Mouse (Mus musculus): ENCODE measurements at regions not wholly inside any gene's neighbourhood (a gene's known extent, or its start where the extent isn't known, plus 50 kb on each side); places are given as distances from the start of the nearest gene placed in this dataset.

- Histone ChIP-seq H3K4me1 (ENCODE audit: insufficient read depth) (peaks cover 4% of the 10 kb centered on the region; the same call in 1 of the 2 replicates), H3K4me3 (ENCODE audit: low read depth, low read length) (no peak overlapping the region), H3K9ac (no peak overlapping the region), H3K27ac (ENCODE audit: low read depth) (no peak overlapping the region), H3K27me3 (ENCODE audit: insufficient read depth, low read length) (no peaks in the 10 kb centered on the region), H3K9me3 (ENCODE audit: low read depth, low read length) (no peaks in the 10 kb centered on the region), H3K4me2 (no peak overlapping the region), H3K36me3 (ENCODE audit: insufficient read depth) (no peaks in the 10 kb centered on the region)
- DNase-seq (no peak), ATAC-seq (ENCODE audit: insufficient read depth) (no peak)
- no peak for TF ChIP-seq CTCF (IDR thresholded peaks at IDR 0.05; ENCODE audit: low read depth)
- 77% methylated on average over 2 of the region's 2 CpGs for WGBS
These were observed 592.4 kb upstream of the Tbl1xr1 start for GRCm38 (mm10) chr3:21484052-21484451.

GRCm38 (mm10) chr3:21485454-21485853, 591.0 kb upstream of the Tbl1xr1 start:
- no peak for ATAC-seq (ENCODE audit: insufficient read depth)
- Histone ChIP-seq H3K4me2 (no peak overlapping the region), H3K27me3 (ENCODE audit: insufficient read depth, low read length) (no peaks in the 10 kb centered on the region), H3K27ac (ENCODE audit: low read depth) (no peak overlapping the region), H3K9me3 (ENCODE audit: low read depth, low read length) (no peaks in the 10 kb centered on the region), H3K4me3 (ENCODE audit: low read depth, low read length) (no peak overlapping the region), H3K9ac (no peak overlapping the region), H3K36me3 (ENCODE audit: insufficient read depth) (no peaks in the 10 kb centered on the region), H3K4me1 (ENCODE audit: insufficient read depth) (no peaks in the 10 kb centered on the region)
- TF ChIP-seq CTCF (IDR thresholded peaks at IDR 0.05; ENCODE audit: low read depth) = no peak
- no peak for DNase-seq

GRCm38 (mm10) chr3:21489547-21489946, 586.9 kb upstream of the Tbl1xr1 start:
- no peak for DNase-seq
- ATAC-seq (ENCODE audit: insufficient read depth) = no peak
- Histone ChIP-seq H3K9ac (no peak overlapping the region), H3K4me2 (no peak overlapping the region), H3K4me3 (ENCODE audit: low read depth, low read length) (no peak overlapping the region), H3K27me3 (ENCODE audit: insufficient read depth, low read length) (no peaks in the 10 kb centered on the region), H3K4me1 (ENCODE audit: insufficient read depth) (no peaks in the 10 kb centered on the region), H3K36me3 (ENCODE audit: insufficient read depth) (no peaks in the 10 kb centered on the region), H3K9me3 (ENCODE audit: low read depth, low read length) (no peaks in the 10 kb centered on the region), H3K27ac (ENCODE audit: low read depth) (no peak overlapping the region)
- no peak for TF ChIP-seq CTCF (IDR thresholded peaks at IDR 0.05; ENCODE audit: low read depth)
- WGBS = 73% methylated on average over 1 of the region's 1 CpGs

- Histone ChIP-seq H3K4me3 (ENCODE audit: low read depth, low read length) (no peak overlapping the region), H3K4me1 (ENCODE audit: insufficient read depth) (peaks cover 6% of the 10 kb centered on the region), H3K36me3 (ENCODE audit: insufficient read depth) (no peaks in the 10 kb centered on the region), H3K9me3 (ENCODE audit: low read depth, low read length) (no peaks in the 10 kb centered on the region), H3K27me3 (ENCODE audit: insufficient read depth, low read length) (no peaks in the 10 kb centered on the region), H3K9ac (no peak overlapping the region), H3K4me2 (no peak overlapping the region), H3K27ac (ENCODE audit: low read depth) (no peak overlapping the region)
- ATAC-seq (ENCODE audit: insufficient read depth) (no peak), DNase-seq (no peak)
- TF ChIP-seq CTCF (IDR thresholded peaks at IDR 0.05; ENCODE audit: low read depth) = no peak
- 55% methylated on average over 3 of the region's 3 CpGs for WGBS
These were observed 584.0 kb upstream of the Tbl1xr1 start for GRCm38 (mm10) chr3:21492413-21492812.

- H3K36me3 ChIP-seq (ENCODE audit: insufficient read depth) = no peaks in the 10 kb centered on the region
- peaks cover 6% of the 10 kb centered on the region for H3K4me1 ChIP-seq (ENCODE audit: insufficient read depth)
- no peak overlapping the region for H3K4me3 ChIP-seq (ENCODE audit: low read depth, low read length)
- ATAC-seq (ENCODE audit: insufficient read depth) (no peak), DNase-seq (no peak)
- no peaks in the 10 kb centered on the region for H3K27me3 ChIP-seq (ENCODE audit: insufficient read depth, low read length)
- H3K4me2 ChIP-seq = no peak overlapping the region
- H3K9me3 ChIP-seq (ENCODE audit: low read depth, low read length) = no peaks in the 10 kb centered on the region
- no peak overlapping the region for H3K27ac ChIP-seq (ENCODE audit: low read depth)
- TF ChIP-seq CTCF (IDR thresholded peaks at IDR 0.05; ENCODE audit: low read depth) = no peak
- H3K9ac ChIP-seq = no peak overlapping the region
- 66% methylated on average over 6 of the region's 6 CpGs for WGBS
These were observed 583.1 kb upstream of the Tbl1xr1 start for GRCm38 (mm10) chr3:21493384-21493783.

- Histone ChIP-seq H3K4me3 (ENCODE audit: low read depth, low read length) (no peak overlapping the region), H3K27ac (ENCODE audit: low read depth) (no peak overlapping the region), H3K36me3 (ENCODE audit: insufficient read depth) (no peaks in the 10 kb centered on the region), H3K4me2 (no peak overlapping the region), H3K27me3 (ENCODE audit: insufficient read depth, low read length) (no peaks in the 10 kb centered on the region), H3K9me3 (ENCODE audit: low read depth, low read length) (no peaks in the 10 kb centered on the region), H3K4me1 (ENCODE audit: insufficient read depth) (peaks cover 6% of the 10 kb centered on the region), H3K9ac (no peak overlapping the region)
- DNase-seq (no peak), ATAC-seq (ENCODE audit: insufficient read depth) (no peak)
- WGBS = 77% methylated on average over 3 of the region's 3 CpGs
- no peak for TF ChIP-seq CTCF (IDR thresholded peaks at IDR 0.05; ENCODE audit: low read depth)
These were observed 581.5 kb upstream of the Tbl1xr1 start for GRCm38 (mm10) chr3:21494904-21495303.

- ATAC-seq (ENCODE audit: insufficient read depth) = no peak
- no peak for TF ChIP-seq CTCF (IDR thresholded peaks at IDR 0.05; ENCODE audit: low read depth)
These were observed 580.8 kb upstream of the Tbl1xr1 start for GRCm38 (mm10) chr3:21495651-21496050.

GRCm38 (mm10) chr3:21496166-21496565, 580.3 kb upstream of the Tbl1xr1 start:
- DNase-seq = peak; percentile 7
- no peak for TF ChIP-seq CTCF (IDR thresholded peaks at IDR 0.05; ENCODE audit: low read depth)

More at GRCm38 (mm10) chr3:21495651-21496050, 580.8 kb upstream of the Tbl1xr1 start:
- Histone ChIP-seq H3K36me3 (ENCODE audit: insufficient read depth) (no peaks in the 10 kb centered on the region), H3K27me3 (ENCODE audit: insufficient read depth, low read length) (no peaks in the 10 kb centered on the region), H3K4me3 (ENCODE audit: low read depth, low read length) (no peak overlapping the region), H3K9me3 (ENCODE audit: low read depth, low read length) (no peaks in the 10 kb centered on the region), H3K4me2 (no peak overlapping the region), H3K27ac (ENCODE audit: low read depth) (no peak overlapping the region), H3K9ac (no peak overlapping the region), H3K4me1 (ENCODE audit: insufficient read depth) (peaks cover 6% of the 10 kb centered on the region)
- peak; percentile 17 for DNase-seq
- 48% methylated on average over 5 of the region's 5 CpGs for WGBS

More at GRCm38 (mm10) chr3:21496166-21496565, 580.3 kb upstream of the Tbl1xr1 start:
- no peak overlapping the region for H3K9ac ChIP-seq
- H3K4me1 ChIP-seq (ENCODE audit: insufficient read depth) = peaks cover 6% of the 10 kb centered on the region
- no peaks in the 10 kb centered on the region for H3K36me3 ChIP-seq (ENCODE audit: insufficient read depth)
- WGBS = 84% methylated on average over 2 of the region's 2 CpGs
- H3K9me3 ChIP-seq (ENCODE audit: low read depth, low read length) = no peaks in the 10 kb centered on the region
- no peak overlapping the region for H3K4me2 ChIP-seq
- no peak overlapping the region for H3K27ac ChIP-seq (ENCODE audit: low read depth)
- H3K27me3 ChIP-seq (ENCODE audit: insufficient read depth, low read length) = no peaks in the 10 kb centered on the region
- no peak for ATAC-seq (ENCODE audit: insufficient read depth)
- no peak overlapping the region for H3K4me3 ChIP-seq (ENCODE audit: low read depth, low read length)
